5 mouse cellular contexts compared by ENCODE assay signal in the genomic region with DNA sequence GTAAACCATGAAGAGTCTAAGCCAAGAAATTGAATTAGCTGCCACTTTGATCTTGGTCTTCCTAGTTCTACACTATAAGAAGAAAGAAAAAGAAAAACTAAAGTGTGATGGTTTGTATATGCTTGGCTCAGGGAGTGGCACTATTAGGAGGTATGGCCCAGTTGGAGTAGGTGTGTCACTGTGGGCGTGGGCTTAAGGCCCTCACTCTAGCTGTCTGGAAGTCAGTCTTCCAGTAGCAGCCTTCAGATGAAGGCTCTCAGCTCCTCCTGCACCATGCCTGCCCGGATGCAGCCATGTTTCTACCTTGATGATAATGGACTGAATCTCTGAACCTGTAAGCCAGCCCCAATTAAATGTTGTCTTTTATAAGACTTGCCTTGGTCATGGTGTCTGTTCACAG.
A peak's percentile ranks its signal among the peaks of the same experiment; 100 is the strongest.
DNase-seq lines count a peak whose midpoint lies in the region; ATAC-seq lines count a peak whose summit lies in the region.
"Not testable (repeated sequence)": the region's sequence is repeated elsewhere in the genome, so short reads cannot be mapped to it uniquely, and the experiment has no call there.

No protein-coding gene starts in this region.

- not testable (repeated sequence) for H3K36me3 ChIP-seq in liver, embryonic 13.5 days; liver, embryonic 15.5 days (replicated peaks)

- H3K9me3 ChIP-seq in liver, embryonic 13.5 days (replicated peaks); liver, embryonic 15.5 days (replicated peaks): not testable (repeated sequence)

- not testable (repeated sequence) for H3K27me3 ChIP-seq in liver, embryonic 13.5 days; liver, embryonic 15.5 days

- H3K4me1 ChIP-seq in liver, embryonic 13.5 days (replicated peaks): peaks cover 32% of the 10 kb centered on the region
- peaks cover 27% of the 10 kb centered on the region for H3K4me1 ChIP-seq in liver, embryonic 15.5 days (replicated peaks)

- not testable (repeated sequence) for H3K9ac ChIP-seq in liver, embryonic 13.5 days; liver, embryonic 15.5 days

- H3K4me2 ChIP-seq in liver, embryonic 13.5 days; liver, embryonic 15.5 days: not testable (repeated sequence)

- 53% methylated on average over 2 of the region's 2 CpGs for WGBS in liver, embryonic 13.5 days (ENCODE audit: insufficient replicate concordance)
- WGBS in liver, embryonic 15.5 days (ENCODE audit: insufficient replicate concordance): 58% methylated on average over 2 of the region's 2 CpGs

- peak; percentile 52 for DNase-seq in liver
- DNase-seq in liver, embryonic 13.5 days: not testable (repeated sequence)
- DNase-seq in spleen, adult 12 weeks (ENCODE audit: low spot score): peak; percentile 11

- not testable (repeated sequence) for H3K4me3 ChIP-seq in liver, embryonic 13.5 days (replicated peaks); liver, embryonic 15.5 days (replicated peaks)

- H3K27ac ChIP-seq in liver, embryonic 13.5 days: not testable (repeated sequence)
- H3K27ac ChIP-seq in liver, embryonic 15.5 days (replicated peaks): 0 out of 2 replicates have a peak overlapping the region, but pooled peaks have one; percentile 9

- peak; percentile 45 for ATAC-seq in erythroblast, adult 5-6 weeks (replicated peaks; ENCODE audit: low FRiP score, poor library complexity, severe bottlenecking)
- ATAC-seq in liver, embryonic 13.5 days (ENCODE audit: low read depth): peak; percentile 66
- peak; percentile 38; the same call in 1 of the 2 replicates for ATAC-seq in liver, embryonic 15.5 days (ENCODE audit: insufficient read depth)
